Mouse (Mus musculus): ENCODE results near the gene 1810009A15Rik.
"Not testable (repeated sequence)": the region's sequence is repeated elsewhere in the genome, so short reads cannot be mapped to it uniquely, and the experiment has no call there.

Gene 1810009A15Rik

DNA sequence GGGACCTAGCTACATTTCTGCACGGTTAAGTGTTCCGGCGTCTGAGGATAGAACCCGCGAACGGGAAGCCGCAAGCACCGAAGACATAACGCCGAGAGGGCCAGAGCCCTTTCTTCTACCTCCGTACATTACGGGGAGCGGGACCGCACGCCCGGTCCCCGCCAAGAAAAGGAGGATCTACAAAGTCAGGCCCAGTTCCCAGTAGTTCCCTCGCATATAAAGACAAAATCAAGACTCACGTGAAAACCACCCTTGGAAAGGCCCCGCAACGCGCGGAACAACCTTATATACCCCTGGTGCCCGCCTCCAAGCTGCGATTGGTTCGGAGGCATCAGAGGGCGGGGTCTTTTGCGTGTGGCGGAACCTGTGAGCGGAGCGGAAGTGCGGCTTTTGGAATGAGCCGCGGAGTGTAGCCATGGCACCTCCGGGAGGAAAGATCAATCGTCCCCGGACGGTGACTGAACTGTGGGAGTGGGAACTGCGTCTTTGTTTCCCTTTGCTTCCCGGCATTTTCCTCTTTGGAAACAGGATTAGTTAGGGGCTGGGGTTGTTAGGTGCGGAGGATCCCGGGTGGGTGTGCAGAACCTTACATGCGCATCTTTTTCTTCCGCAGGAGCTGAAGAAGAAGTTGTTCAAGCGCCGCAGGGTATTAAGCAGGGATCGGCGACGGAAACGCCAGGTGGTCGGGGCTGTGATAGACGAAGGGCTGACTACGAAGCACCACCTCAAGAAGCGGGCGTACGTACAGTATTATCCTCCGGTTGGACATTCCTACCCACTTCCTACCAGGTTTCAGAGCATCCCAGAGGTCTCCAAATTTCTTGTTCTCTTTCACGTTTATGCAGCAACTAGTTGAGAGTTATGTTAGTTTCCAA, at the start of gene 1810009A15Rik, which contains the start of gene Gm49416:
Gene 1810009A15Rik, plus strand, starts transcription at position 343 of the 875 bp plus-strand sequence.
Gene Gm49416, plus strand, starts transcription at position 416 of the 875 bp plus-strand sequence.
- DNase-seq = peak; percentile 93

DNA sequence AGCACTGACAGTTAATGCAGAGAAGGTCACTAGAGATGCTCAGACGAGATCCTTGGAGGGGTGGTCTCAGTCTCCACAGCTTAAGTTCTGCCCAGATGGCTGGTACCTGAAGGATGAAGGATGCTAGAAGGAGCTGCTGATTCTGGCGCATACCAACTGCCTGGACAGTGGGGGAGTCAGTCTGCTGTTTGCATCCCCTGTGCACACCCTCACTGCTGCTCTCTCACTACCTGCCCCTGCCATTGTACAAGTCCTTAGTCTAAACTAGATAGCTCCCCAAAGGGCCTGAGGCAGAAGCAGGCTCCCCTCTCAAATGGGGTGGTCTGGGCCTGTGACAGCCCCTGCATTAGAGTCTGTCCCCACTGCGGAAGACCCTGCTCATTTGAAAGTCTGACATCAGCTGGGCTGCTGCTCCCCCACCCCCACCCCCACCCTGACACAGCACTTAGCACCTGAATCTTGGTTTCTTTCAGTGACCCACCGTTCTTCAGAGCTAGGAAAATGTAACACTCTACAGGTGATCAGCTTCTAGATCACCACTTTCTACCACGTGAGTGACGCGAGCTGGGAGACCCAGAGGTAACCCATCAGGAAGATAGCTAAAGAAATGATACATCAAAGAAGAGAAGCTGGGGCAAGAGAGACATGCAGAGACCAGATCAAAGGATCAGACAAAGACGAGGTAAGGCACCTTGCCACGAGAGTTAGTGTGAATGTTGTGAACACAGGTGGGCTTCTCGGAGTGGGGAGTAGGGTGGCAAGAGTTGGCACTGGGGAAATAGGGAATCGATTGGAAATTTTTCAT, 49.3 kb upstream of the 1810009A15Rik start, which contains the start of gene Gng3:
Gene Gng3, minus strand, starts transcription at position 92 of the 805 bp plus-strand sequence.
- DNase-seq = peak; percentile 94

DNA sequence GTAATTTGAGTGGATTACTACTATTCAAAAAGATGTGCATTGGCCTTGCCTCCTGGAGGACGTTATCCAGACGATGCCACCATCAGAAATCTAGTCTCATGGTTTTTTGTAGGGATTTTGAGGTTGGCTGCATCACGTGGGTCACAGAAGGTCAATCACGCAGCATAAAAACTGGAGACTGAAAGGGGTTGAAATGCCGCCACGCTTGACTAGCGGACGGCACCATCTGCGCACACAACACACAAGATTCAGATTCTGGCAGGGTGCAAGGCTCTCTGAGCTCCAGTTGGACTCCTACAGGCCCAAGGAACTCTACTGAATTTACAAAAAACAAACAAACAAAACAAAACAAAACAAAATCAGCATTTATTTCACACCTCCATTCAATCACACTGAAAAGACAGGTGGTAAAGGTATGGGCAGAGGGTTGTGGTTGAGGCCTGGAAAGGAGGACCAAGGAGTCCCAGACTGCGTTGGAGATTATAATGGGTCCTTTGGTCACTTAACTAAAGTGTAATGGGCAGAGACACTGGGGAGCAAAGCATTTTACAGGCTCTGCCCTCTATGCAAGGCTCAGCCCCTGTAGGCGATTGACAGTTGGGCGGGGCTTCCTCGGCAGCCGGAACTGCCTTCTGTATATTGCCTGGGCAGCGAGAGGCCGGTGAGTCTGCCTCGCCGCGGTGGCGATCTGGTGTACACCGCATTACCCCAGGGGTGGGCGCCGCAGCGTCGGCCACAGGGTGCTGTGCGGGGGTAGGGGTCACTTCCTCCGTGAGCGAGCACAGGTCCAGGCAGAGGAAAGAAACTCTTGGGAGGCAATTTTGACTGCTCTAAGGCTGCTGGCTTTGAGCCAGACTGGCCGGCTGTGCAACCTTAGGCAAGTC, 48.5 kb upstream of the 1810009A15Rik start:
- peak; percentile 87 for DNase-seq

DNA sequence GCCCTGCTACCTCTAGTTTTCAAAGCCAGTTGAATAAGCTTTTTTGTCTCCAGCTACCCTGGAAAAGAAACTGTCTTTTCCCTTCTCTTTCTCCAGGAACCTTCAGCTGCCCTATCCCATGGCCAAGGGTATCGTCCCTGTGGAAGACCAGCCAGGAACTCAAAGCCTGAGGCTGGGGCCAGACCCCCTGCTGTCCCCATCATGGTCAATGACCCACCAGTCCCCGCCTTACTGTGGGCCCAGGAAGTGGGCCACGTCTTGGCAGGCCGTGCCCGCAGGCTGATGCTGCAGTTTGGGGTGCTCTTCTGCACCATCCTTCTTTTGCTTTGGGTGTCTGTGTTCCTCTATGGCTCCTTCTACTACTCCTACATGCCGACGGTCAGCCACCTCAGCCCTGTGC, 47.6 kb upstream of the 1810009A15Rik start:
- DNase-seq = peak; percentile 66

DNA sequence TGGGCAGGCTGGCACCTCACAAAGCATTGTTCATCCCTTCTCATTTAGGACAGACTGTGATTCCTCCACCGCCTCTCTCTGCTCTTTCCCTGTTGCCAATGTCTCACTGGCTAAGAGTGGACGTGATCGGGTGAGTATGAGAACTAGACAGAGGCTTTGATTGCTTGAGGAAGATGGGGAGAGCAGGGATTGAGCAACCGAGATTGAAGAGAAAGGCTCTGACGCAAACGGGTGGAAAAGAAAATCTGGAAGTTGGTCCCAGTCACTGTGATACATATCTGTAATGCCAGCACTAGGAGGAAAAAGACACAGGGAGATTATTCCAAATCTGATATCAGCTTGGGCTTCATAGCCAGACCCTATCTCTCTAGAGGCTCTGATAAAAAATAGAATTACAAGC, 45.7 kb upstream of the 1810009A15Rik start:
- DNase-seq = no peak

DNA sequence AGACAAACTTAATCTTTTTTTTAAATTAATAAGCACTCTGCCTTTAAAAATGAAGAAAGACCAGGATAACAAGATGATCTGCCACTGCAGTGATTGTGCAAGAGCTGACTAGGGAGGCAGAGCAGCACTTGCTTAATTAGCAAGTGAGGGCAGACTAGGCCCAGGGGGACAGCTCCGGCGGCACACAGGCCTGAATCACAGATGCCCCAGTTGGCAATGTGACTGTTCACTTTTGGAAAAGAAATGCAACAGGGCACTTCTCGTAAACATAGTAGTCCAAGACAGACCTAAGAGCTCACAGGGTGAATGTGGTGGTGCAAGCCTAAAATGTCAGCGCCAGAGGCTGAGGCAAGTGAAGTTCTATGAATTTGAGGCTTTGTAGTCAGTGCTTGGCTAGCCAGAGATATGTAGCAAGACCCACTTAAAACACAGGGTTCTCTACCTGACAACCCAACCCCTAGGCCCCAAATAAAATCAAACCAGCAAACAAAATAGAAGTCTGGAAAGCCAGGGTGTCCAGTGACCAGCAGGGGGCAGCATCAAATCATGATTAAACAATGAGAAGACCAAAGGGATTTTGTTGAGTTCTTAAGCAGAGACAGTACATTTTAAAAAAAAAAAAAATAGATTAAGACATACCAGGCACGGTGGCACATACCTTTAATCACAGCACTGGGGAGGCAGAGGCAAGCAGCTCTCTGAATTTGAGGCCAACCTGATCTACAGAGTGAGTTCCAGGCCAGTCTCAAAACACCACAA, 44.1 kb upstream of the 1810009A15Rik start:
- peak; percentile 85 for DNase-seq

DNA sequence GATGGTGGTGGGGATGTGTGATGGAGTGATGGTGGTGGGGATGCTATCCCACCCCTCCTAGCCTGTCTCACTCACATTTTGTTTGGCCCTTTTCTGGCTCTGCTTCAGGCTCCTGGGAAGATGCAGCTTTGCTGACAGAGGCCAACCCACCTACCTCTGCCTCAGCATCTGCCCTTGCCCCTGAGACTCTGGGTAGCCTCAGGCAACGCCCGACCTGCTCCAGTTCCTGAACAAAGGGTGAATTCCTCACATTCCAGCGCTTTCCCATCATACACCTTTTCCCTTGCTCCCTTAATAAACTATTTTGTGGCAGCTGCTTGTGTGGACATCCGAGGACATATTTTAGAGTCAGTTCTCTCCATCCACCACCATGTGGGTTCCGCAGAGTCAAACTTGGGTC, 40.3 kb upstream of the 1810009A15Rik start:
- no peak for DNase-seq

DNA sequence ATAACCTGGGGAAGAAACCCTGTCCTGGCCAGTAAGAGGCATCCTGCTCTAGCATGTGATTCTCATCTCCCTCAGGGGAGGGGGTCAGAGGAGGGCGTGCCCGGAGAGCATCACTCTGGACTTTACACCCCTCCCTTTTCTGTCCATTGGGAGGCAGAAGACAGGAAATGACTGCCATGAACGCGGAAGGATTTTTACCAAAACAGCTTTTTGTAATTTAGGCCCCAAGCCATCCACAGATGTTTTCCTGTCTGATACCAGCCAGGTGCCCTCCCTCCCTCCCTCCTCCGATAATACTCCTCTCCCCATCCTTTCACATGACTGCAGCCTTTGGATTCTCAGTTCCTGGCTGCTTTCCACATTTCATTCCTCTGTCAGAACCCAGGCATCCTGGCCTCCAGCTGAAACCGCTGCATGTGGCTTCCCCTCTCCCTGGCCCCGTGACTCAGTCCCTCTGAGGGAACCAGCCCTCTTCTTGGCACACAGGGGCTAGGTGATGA, 38.2 kb upstream of the 1810009A15Rik start, which contains the start of gene Lrrn4cl:
Gene Lrrn4cl, plus strand, starts transcription at position 367 of the 500 bp plus-strand sequence.
- peak; percentile 19 for DNase-seq

DNA sequence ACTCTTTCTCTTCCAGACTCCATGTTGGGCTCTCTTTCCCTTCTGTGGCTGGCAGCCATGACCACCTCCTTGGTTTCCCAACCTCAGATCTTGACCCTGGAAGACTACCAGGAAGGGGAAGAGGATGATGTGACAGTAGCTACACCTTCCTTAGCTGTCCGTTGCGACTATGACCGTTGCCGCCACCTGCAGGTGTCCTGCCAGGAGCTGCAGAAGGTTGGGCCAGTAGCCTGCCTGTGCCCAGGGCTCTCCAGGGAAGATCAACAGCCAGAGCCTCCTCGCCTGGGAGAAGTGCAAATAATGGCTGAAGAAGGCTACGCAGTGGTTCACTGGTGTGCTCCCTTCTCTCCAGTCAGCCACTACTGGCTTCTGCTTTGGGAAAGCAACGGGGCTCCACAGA, 37.0 kb upstream of the 1810009A15Rik start:
- peak; percentile 10 for DNase-seq

DNA sequence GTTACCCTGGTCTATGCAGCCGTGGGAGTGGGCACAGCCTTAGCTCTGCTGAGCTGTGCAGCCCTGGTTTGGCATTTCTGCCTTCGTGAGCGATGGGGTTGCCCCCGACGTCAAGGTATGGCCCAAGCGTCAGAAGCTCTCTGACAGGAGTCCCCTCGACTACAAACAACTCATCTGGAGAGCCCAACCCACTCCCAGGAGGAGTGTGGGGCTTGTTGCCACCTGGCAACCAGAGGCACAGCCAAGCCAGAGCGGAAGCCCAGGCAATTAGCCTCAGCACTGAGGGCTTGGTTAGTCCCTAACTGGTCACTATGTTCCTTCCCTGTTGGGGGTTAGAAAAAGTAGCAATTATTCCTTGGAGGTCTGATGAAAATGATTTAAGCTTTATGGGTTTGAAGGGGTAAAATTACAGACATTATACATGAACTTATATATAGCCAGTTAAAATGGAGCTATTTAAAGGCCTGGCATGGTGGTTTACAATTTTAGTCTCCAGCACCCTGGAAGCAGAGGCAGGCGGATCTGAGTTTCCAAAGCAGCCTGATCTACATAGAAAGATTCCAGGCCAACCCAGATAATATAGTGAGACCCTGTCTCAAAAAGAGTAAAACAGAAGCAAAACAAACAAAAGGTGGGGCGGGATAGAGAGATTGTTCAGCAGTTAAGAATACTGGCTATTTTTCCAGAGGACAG, 36.3 kb upstream of the 1810009A15Rik start:
- DNase-seq = no peak

DNA sequence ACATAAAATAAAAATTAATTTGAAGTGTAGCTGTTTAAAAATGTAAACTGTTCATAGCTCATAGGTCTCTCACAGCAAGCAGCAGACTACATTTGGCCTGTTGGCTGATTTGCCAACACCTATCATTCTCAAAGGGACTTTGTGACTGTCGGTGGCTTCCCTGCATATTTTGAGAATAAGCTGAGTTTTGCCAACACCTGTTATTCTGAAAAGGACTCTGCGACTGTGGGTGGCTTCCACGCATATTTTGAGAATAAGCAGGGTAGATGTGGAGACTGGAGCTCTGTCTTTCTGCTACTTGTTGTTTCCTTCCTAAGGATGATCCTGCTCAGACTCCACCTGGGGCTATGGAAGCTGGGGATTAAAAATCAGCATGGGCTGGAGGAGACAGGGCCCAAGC, 35.5 kb upstream of the 1810009A15Rik start:
- no peak for DNase-seq

DNA sequence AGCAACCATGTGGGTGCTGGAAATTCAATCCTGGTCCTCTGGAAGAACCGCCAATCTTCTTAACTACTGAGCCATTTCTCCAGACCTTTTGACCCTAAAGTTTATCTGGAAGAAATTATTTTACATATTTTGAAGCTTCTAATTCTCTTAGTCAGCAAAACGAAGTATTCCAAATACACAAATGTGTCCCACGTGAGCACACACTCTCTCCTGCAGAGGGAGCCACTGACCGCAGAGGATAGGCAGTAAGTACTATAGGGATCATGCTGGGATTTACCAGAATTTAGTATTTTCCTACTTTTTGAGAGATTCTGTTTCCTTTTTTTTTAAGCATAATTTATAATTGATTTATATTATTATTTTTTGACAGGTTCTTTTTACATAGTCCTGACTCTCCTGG, 31.0 kb upstream of the 1810009A15Rik start:
- DNase-seq = peak; percentile 27

DNA sequence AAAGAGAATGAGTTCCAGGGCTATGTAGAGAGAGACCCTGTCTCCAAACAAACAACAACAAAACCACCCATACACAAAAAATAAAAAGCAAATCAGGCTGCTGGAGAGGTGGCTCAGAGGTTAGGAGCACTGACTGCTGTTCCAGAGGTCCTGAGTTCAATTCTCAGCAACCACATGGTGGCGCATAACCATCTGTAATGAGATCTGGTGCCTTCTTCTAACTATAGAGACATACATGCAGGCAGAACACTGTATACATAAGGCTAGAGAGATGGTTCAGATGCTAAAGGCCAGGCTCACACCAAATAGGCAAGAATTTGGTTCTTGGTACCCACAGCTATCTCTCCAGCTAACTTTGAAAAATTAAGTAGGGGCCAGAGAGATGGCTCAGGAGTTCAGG, 29.6 kb upstream of the 1810009A15Rik start:
- no peak for DNase-seq

DNA sequence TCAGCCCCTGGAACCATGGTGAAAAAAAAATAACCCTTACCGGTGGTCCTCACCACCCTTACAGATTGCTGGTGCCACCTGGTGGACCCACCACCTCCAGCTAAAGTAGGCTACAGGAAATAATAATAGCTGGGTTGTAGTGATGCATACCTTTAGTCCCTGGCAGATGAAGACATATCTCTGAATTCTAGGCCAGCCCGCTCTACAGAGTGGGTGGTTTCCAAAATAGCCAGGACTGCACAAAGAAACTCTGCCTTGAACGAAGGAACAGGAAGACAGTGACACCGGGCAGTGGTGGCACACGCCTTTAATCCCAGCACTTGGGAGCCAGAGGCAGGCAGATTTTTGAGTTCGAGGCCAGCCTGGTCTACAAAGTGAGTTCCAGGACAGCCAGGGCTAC, 24.4 kb upstream of the 1810009A15Rik start:
- no peak for DNase-seq

DNA sequence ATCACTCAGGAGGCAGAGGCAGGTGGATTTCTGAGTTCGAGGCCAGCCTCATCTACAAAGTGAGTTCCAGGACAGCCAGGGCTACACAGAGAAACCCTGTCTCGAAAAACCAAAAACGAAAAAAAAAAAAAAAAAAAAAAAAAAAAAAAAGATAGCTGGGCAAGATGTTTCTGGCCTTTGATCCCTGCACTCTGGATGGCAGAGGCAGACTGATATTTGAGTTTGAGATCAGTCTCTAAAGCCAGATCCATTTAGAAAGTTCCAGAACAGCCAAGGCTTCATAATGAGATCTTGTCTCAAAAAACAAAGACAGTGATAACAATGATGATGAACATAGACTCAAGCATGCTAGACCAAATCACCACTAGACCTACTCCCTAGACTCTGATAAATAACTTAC, 18.3 kb upstream of the 1810009A15Rik start:
- DNase-seq = not testable (repeated sequence)

DNA sequence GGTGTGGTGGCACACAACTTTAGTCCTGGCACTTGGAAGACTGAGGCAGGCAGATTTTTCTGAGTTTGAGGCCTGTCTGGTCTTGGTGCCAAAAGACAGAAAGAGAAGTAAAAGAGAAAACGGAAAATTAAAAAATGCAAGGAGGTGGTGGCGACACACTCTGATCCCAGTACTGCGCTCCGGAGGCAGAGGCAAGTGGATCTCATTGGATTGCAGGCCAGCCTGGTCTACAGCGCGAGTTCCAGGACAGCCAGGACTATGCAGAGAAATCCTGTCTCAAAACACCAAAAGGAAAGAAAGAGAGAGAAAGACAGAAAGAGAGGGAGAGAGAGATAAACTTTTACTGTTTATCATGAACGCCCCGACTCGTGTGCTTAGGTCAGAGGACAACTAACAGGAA, 17.8 kb upstream of the 1810009A15Rik start:
- DNase-seq = no peak

DNA sequence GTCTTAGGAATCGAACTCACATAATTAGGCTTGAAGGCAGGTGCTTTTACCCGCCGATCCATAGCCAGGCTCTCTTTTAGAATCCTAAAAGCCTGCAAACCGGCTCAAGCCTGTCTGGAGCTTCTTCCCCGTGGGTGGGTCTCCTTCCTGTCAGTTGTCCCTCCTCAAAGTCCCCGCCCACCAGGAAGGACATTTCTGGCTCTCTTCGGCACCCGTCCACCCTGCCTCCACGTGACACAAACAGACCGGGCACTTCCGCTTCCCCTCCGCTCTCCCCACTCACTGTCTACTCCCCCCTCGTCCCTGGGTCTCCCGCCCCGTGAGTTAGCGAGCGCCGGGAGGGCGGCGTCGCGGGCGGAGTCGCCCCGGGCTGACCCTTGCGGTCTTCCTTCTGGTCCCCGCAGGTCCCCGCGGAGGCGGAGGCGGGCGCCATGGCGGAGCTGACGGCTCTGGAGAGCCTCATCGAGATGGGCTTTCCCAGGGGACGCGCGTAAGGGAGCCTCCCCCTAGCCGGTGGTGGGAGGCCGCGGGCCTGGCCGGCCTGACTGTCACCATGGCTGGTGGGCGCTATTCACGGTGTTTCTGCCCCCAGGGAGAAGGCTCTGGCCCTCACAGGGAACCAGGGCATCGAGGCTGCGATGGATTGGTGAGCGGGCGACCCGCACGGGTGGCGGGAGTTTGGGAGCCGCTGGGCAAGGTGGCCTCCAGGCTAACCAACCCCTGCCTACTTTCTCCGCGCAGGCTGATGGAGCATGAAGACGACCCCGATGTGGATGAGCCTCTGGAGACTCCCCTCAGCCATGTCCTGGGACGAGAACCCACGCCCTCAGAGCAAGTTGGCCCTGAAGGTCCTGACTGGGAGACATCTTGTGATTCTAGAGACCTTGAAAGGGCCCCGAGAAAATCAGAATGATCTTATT, 17.1 kb upstream of the 1810009A15Rik start, which contains the start of gene Ubxn1:
Gene Ubxn1, plus strand, starts transcription at position 230 of the 920 bp plus-strand sequence.
- DNase-seq = peak; percentile 98

DNA sequence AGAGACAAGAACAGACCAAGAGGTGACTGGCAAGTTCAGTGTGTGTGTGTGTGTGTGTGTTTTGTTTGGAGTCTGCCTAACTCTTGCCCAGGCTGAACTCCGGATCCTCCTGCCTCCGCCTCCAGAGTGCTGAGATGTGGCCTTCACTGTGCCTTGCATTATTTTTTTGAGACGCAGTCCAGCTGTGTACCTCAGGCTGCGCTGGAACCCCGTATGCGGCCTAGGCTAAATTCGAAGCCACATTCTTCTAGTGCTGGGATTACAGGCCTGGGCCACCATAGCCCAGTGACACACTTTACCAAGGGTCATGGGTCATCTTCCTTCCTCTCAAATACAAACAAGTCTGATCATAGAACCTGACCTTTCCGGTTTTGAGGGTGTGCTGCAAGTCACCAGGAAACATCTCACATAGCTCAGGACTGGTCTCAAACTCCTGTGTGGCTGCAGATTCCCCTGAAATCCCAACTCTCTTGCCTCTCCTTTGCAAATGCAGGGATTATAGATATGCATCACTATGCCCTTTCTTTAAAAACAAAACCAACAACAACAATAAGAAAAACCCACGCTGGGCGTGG, 16.3 kb upstream of the 1810009A15Rik start:
- no peak for DNase-seq

DNA sequence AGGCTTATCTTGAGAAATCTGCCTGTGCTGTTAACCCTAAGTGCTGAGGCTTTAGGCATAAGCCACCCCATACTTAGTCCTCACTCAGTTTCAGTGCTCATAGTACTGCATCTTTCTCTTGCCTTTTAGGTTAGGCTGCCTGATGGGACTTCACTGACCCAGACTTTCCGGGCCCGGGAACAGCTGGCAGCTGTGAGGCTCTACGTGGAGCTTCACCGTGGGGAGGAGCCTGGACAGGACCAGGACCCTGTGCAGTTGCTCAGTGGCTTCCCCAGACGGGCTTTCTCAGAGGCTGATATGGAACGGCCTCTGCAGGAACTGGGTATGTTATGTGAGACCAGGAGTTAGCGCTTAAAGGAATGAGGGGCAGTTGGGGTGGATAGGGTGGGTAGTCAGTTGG, 13.6 kb upstream of the 1810009A15Rik start:
- no peak for DNase-seq

Data from cerebellum, adult 9-10 months (tissue).